Mouse (Mus musculus): ENCODE data around the gene Wdr11. TPM values are rescaled to one million over a fixed set of nuclear protein-coding genes. Genes with fewer than 3 reads are reported as not detected.

Wdr11 gene
- total RNA-seq, 2 experiments from 2014 or later: 41.0 to 41.5 TPM

DNA sequence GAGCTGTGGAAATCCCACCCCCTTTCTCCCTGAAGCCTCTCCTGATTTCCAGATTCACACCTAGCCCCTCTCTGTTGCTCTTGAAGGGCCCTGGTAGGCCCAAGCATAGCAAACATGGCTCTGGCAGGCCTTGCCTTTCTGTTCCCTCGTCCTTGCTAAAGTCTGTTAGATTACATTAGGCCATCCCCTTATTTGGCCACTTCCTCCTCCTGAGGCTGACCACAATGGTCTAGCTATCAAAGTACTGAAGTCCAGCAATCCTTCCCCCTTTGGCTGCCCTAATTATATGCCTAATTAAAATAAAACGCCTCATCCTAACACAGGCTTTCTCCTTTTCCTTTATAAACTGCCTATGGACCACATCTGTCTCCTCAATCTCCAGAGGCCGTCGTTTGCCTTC is 85.5 kb downstream of the Wdr11 start:
- intact Hi-C loops (cut with DNase I): no loop called here

GRCm38 (mm10) chr7:129678431-129678830 is 86.8 kb downstream of the Wdr11 start:
- intact Hi-C loops (cut with DNase I): no loop called here
- DNase-seq (ENCODE audit: low spot score in 2 of 2): no peak

More for the DNA sequence above, 85.5 kb downstream of the Wdr11 start:
- DNase-seq (ENCODE audit: low spot score in 2 of 2): no peak

DNA sequence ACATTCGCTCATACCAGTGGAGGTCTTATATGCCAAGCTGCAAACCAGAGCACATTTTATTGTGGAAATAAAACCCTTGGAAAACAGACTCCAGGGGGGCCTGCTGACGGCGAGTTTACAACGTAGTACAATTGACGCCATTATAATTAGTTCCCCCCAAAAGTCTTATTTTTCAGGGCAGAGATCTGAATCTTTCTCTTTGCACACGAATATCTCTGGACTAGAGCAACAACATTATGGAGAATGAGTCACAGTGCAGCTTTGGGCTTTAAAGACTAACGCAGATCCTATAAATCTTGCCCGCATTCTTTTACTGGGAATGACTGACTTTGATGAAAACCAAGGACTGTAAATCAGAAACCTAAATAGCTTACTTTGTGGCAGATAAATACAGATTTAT is 87.3 kb downstream of the Wdr11 start:
- no peak for DNase-seq (ENCODE audit: low spot score in 2 of 2)
- intact Hi-C loops (cut with DNase I): no loop called here

- DNase-seq (ENCODE audit: low spot score in 2 of 2): no peak
- intact Hi-C loops (cut with DNase I): no loop called here
These were observed 89.0 kb downstream of the Wdr11 start for GRCm38 (mm10) chr7:129680534-129681210.

- intact Hi-C loops (cut with DNase I): no loop called here
- DNase-seq (ENCODE audit: low spot score in 2 of 2): no peak
These were observed 90.9 kb downstream of the Wdr11 start for GRCm38 (mm10) chr7:129682525-129682924.

DNA sequence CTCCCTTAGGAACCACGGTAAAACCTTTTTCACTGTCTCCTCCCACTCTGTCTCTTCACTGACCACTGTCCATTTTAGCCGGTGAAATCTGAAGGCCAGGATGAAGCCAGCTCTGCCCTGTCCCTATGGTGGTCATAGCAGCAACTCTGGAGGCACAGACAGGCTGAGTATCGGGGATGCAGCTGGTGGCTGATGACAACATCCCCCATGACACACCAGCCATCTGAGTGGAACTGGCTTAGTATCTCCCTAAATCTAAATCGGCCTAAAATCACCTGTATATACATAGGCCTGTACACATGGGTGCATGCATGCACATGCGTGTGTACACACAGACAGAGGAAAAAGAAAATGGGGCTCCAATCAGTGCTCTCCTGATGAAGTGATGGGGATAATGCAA is 93.7 kb downstream of the Wdr11 start:
- intact Hi-C loops (cut with DNase I): no loop called here

More for the DNA sequence above, 93.7 kb downstream of the Wdr11 start:
- no peak for DNase-seq (ENCODE audit: low spot score in 2 of 2)
